Mouse (Mus musculus): Measurements from ENCODE around the gene Atp5mpl.

Gene Atp5mpl

GRCm38 (mm10) chr12:111912802-111913201 is 54.0 kb downstream of the Atp5mpl start:
- DNase-seq (ENCODE audit: low spot score): no peak

GRCm38 (mm10) chr12:111911796-111912195 is 55.0 kb downstream of the Atp5mpl start:
- DNase-seq (ENCODE audit: low spot score): no peak

All from testis, postnatal 10 days (tissue).